Mouse (Mus musculus) spleen, postnatal 10 days (tissue): ENCODE measurements at regions not wholly inside any gene's neighbourhood (a gene's known extent, or its start where the extent isn't known, plus 50 kb on each side); places are given as distances from the start of the nearest gene placed in this dataset.

Source experiments
- DNase-seq, 2 experiments: peaks; one replicate each; pipeline ENCODE4 v3.0.0; 2021 to 2022; ENCODE audit warnings: low spot score in 2 of 2

- DNase-seq, result no peak
Measured at GRCm38 (mm10) chr2:28349911-28350310, 96.7 kb upstream of the Ppp1r26 start.

- DNase-seq, result no peak
Measured at GRCm38 (mm10) chr2:28351445-28351844, 95.2 kb upstream of the Ppp1r26 start.

DNA sequence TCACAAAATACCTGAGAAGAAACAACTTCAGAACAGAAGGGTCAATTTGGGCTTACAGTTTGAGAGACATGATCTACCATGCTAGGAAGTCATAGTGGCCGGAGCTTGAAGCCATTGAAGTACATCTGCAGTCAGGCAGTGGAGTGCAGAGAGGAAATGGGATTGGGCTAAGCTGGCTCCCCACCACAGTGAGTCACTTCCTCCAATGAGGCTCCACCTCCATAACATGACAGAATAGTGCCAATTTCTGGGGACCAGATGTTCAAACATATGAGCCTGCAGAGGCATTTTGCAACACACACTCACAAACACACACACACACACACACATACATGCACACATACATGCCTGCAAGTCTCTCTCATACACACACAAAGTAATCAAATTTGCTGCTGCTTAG is 93.7 kb upstream of the Ppp1r26 start:
- no peak for DNase-seq

- DNase-seq, result no peak
Measured at GRCm38 (mm10) chr2:28362199-28362598, 84.4 kb upstream of the Ppp1r26 start.

GRCm38 (mm10) chr2:28364623-28365022 is 82.0 kb upstream of the Ppp1r26 start:
- no peak for DNase-seq

DNA sequence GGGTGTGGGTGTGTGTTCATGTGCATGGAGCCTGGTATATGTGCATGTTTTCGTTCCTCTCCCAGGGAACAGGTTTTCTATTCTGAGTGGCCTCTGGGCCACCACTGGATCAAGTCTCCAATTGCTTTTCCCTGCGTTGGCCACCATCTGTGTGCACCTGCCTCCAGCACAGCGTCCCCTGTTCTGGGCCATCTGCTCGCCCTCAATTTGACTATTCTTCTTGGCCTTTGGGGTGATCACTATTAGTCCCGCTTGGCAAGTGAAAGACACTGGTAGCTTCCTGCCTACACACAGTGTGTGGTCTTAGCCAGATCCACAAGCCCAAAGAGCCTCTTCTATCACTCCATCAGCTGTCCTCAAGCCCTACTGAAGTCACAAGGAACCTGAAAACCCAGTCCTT is 80.8 kb upstream of the Ppp1r26 start:
- no peak for DNase-seq

DNA sequence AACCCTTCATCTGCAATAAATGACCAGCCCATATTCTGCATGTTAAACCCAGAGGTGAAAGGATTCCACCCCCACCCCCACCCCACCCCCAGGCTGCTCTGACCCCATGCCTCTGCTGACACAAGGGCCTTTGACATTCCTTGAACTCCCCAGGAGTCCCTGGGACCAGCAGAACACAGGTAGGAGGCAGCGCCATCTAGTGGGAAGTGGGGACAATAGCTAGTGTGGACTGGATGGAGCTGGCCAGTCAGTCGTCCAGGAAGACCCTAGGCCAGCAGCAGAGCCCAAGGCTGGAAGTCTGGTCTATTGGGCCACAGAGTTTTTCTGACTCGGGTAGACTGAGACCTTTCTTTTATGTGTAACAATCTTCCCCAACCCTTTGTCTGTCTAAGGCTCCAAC is 71.8 kb upstream of the Ppp1r26 start:
- DNase-seq, result peak in 1 of 2 experiments; percentile 53

- DNase-seq, result no peak
Measured at GRCm38 (mm10) chr2:28377948-28378822, 68.4 kb upstream of the Ppp1r26 start.

- DNase-seq, result no peak
Measured at GRCm38 (mm10) chr2:28382051-28382802, 64.4 kb upstream of the Ppp1r26 start.

DNA sequence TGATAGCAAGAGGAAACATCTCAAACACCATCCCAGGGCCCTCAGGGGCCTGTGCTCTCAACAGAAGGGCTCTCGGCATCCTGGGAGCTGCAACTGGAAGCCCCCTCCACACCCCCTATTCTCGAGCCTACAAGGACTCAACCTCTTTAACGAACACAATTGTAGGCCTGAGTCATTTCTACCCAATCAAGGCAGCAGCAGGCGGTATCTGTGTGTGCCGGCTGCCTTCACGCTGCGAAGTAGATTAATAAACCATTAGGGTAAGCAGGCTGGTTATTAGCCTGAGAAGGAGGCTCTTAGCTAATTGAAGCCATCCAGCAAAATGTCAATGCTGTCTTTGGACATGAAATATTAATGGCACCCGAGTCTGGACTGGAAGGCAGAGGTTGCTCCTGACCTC is 61.7 kb upstream of the Ppp1r26 start:
- no peak for DNase-seq

- no peak for DNase-seq
Measured at GRCm38 (mm10) chr2:28386784-28387183, 59.8 kb upstream of the Ppp1r26 start.

GRCm38 (mm10) chr2:28387422-28387836 is 59.2 kb upstream of the Ppp1r26 start:
- no peak for DNase-seq

- DNase-seq, result no peak
Measured at GRCm38 (mm10) chr2:28387926-28388325, 58.7 kb upstream of the Ppp1r26 start.

DNA sequence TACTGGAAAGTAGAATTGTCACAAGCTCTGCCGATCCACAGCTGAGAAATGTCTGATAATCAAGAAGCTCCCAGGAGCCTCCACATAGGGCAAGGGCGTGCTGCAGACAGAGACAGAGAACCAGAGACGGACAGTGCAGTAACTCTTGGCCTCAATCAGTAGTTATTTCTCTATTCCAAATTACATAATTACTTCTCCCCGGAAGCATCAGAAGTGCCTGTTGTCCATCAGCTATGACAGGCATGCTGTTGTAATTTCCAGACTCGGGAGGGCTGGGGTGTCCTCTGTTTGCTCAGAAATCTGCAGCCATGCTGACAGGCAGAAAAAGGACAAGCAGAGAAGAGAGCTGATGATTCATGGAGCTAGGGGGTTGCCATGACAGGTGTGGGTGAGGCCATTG is 56.9 kb upstream of the Ppp1r26 start:
- no peak for DNase-seq

GRCm38 (mm10) chr2:28395391-28395790 is 51.2 kb upstream of the Ppp1r26 start:
- no peak for DNase-seq
